Mouse (Mus musculus) myocyte (in vitro differentiated cells): ENCODE results near the gene Aoc1.

Experiments used
- CEBPB ChIP-seq: IDR thresholded peaks from 2 replicates; pipeline ENCODE4 v1.6.1; 2011; ENCODE audit warnings: mild to moderate bottlenecking, moderate library complexity; ENCODE audit not compliant: poor library complexity, insufficient read depth, severe bottlenecking
- MYOD1 ChIP-seq, 3 experiments: IDR thresholded peaks; one replicate each; pipeline ENCODE4 v1.6.1; 2011; ENCODE audit warnings: control low read depth in 2 of 3, low read depth in 2 of 3, mild to moderate bottlenecking in 2 of 3, moderate library complexity in 1 of 3; ENCODE audit not compliant: insufficient read length in 2 of 3, control insufficient read depth in 1 of 3
- MYOG ChIP-seq, 3 experiments: IDR thresholded peaks; one replicate each; pipeline ENCODE4 v1.6.1; 2011; ENCODE audit warnings: control low read depth in 2 of 3, low read depth in 2 of 3, mild to moderate bottlenecking in 2 of 3; ENCODE audit not compliant: insufficient read length in 2 of 3, control insufficient read depth in 1 of 3, insufficient read depth in 1 of 3
- POLR2A ChIP-seq: IDR thresholded peaks from one replicate; pipeline ENCODE4 v1.6.1; 2011; ENCODE audit warnings: low read depth, mild to moderate bottlenecking, control low read depth, moderate library complexity; ENCODE audit not compliant: insufficient read length
- USF1 ChIP-seq: IDR thresholded peaks from one replicate; pipeline ENCODE4 v1.6.1; 2011; ENCODE audit warnings: low read depth, mild to moderate bottlenecking, control low read depth, moderate library complexity

GRCm38 (mm10) chr6:48896956-48897355 is 24.3 kb downstream of the Aoc1 start:
- TF ChIP-seq USF1, result no peak
- no peak for TF ChIP-seq MYOG (IDR thresholded peaks at IDR 0.05; ENCODE audit: control insufficient read depth in 1 of 3, insufficient read depth in 1 of 3, insufficient read length in 2 of 3, low read depth in 2 of 3)
- TF ChIP-seq POLR2A, result no peak
- no peak for TF ChIP-seq MYOD1 (IDR thresholded peaks at IDR 0.05; ENCODE audit: control insufficient read depth in 1 of 3, insufficient read length in 2 of 3, low read depth in 2 of 3)
- TF ChIP-seq CEBPB, result no peak
